Mouse (Mus musculus) embryonic facial prominence, embryonic 11.5 days (tissue): ENCODE measurements around the gene Casz1. TPM values are rescaled to one million over a fixed set of nuclear protein-coding genes. Genes with fewer than 3 reads are reported as not detected.
A peak's percentile ranks its signal among the peaks of the same experiment; 100 is the strongest.

ENCODE experiments used
- ATAC-seq: fragments of 200-750 bp; cut with Nextera tagmentation; replicated peaks from 2 replicates; pipeline ENCODE4 v1.8.0; 2017; ENCODE audit warnings: low read depth; ENCODE audit not compliant: insufficient number of reproducible peaks, low FRiP score, low TSS enrichment
- DNase-seq: peaks from one replicate; pipeline ENCODE4 v3.0.0-alpha.2; 2015; ENCODE audit warnings: low spot score
- H3K27ac ChIP-seq: fragments of 300-500 bp; sonication (generic); replicated peaks from 2 replicates; pipeline ENCODE4 v1.5.1; 2014; ENCODE audit warnings: mild to moderate bottlenecking, low read depth, low read length, control low read depth
- H3K27me3 ChIP-seq: fragments of 300-500 bp; sonication (generic); 2 replicates; pipeline ENCODE4 v1.6.1; 2014; ENCODE audit warnings: mild to moderate bottlenecking, low read length, moderate library complexity, mixed read lengths; ENCODE audit not compliant: control insufficient read depth, insufficient read depth
- H3K36me3 ChIP-seq: fragments of 300-500 bp; sonication (generic); replicated peaks from 2 replicates; pipeline ENCODE4 v1.6.1; 2014; ENCODE audit warnings: low read depth, mild to moderate bottlenecking, low read length, moderate library complexity, mixed read lengths; ENCODE audit not compliant: control insufficient read depth, insufficient read depth
- H3K4me1 ChIP-seq: fragments of 300-500 bp; sonication (generic); 2 replicates; pipeline ENCODE4 v1.6.1; 2014; ENCODE audit warnings: low read length, mixed read lengths; ENCODE audit not compliant: control insufficient read depth, insufficient read depth
- H3K4me2 ChIP-seq: fragments of 300-500 bp; sonication (generic); 2 replicates; pipeline ENCODE4 v1.6.1; 2014; ENCODE audit warnings: low read depth, mild to moderate bottlenecking, control low read depth, low read length, moderate library complexity
- H3K4me3 ChIP-seq: fragments of 300-500 bp; sonication (generic); 2 replicates; pipeline ENCODE4 v1.5.1; 2014; ENCODE audit warnings: low read depth, low read length, control low read depth
- H3K9ac ChIP-seq: fragments of 300-500 bp; sonication (generic); replicated peaks from 2 replicates; pipeline ENCODE4 v1.6.1; 2014; ENCODE audit warnings: mild to moderate bottlenecking, control low read depth, low read length
- H3K9me3 ChIP-seq: fragments of 300-500 bp; sonication (generic); replicated peaks from 2 replicates; pipeline ENCODE4 v1.6.1; 2016; ENCODE audit warnings: mild to moderate bottlenecking, low read length, inconsistent platforms, mixed read lengths; ENCODE audit not compliant: control insufficient read depth
- WGBS: fragments of 180-500 bp; shearing (Covaris S2); extraction: QIAGEN DNeasy Blood & Tissue Kit; methylation state at CpG from one replicate; pipeline ENCODE4 v1.1.7; 2014; 5-methylcytosine and 5-hydroxymethylcytosine counted together
- polyA plus RNA-seq: library from polyadenylated mRNA; unstranded; fragments of >200 nt; fragmentation: Nextera tagmentation; extraction: Ambion mirVana; gene quantifications from 2 replicates; pipeline ENCODE4 v1.2.1, GENCODE M21; 2014

Gene Casz1
- polyA plus RNA-seq, 1 experiment from 2014 or later = 1.1 TPM

DNA sequence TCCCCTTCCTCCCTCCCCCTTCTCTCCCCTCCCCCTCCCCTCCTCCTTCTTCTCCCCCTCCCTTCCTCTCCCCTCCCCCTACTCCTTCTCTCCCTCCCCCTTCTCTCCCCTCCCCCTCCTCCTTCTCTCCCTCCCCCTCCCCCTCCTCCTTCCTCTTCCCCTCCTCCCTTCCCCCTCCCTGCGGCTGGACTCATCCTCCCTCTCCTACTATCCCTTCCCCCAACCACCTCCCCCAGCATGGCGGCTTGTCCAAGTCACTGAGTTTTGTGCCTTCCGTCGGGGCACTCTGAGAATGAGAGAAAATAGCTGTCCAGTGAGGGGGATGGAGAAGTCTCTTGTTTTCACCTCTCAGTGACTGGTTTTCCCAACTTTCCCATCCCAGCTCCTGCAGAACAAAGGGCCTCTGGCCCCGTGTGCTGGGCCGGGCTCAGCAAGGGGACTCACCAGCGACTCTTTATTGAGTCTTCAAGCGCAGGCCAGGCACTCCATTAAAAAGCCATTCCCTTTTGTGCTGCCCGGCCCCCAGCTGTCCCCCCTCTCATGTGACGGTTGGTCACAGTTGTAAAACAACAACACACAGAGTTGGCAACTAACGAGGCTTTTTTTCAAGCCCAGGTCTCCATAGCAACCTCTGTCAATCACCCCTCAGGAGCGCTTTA lies 62.7 kb downstream of the Casz1 start:
- ATAC-seq (peak; percentile 54), DNase-seq (peak; percentile 56)
- no peak overlapping the region for H3K4me3 ChIP-seq
- peaks cover 3% of the 10 kb centered on the region; the same call in 1 of the 2 replicates for H3K4me1 ChIP-seq
- no peaks in the 10 kb centered on the region for H3K9me3 ChIP-seq
- H3K27ac ChIP-seq = 0 out of 2 replicates have a peak overlapping the region, but pooled peaks have one; percentile 2
- peaks cover 31% of the 10 kb centered on the region for H3K27me3 ChIP-seq
- H3K36me3 ChIP-seq = no peaks in the 10 kb centered on the region
- no peak overlapping the region for H3K4me2 ChIP-seq
- 6% methylated on average over 12 of the region's 12 CpGs for WGBS
- no peak overlapping the region for H3K9ac ChIP-seq

DNA sequence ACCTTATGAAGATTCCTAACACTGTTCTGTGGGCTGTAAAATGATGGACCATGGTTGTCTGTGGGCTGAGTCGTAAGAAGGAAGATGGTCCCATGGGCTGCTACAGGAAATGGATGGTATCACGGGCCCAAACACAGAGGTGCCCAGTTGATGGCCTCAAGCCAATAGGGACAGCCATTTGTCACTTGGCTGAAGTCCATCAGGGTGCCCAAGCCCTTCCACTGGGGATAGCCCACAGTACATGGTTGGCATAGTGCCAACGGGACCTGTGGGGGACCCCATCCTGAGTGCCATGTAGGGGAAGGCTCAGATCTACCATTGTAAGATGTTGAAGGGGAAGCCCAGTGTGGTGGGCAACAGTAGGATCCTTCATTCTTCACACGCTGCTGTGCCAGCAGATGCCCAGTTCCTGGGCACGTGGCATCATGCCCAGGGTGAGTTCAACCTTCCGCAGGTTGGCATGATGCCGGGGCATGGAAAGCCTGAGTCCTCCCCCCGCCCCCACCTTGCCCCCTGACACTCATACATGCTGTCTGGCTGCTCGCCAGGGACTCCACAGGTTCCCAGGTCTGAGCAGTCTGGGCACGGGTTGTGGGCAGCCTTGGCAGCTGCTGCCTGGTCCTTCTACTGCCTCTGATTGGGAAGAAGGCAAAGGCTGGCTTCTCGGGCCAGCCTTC lies 63.6 kb downstream of the Casz1 start:
- Histone ChIP-seq H3K4me3 (no peak overlapping the region), H3K4me2 (no peak overlapping the region), H3K27me3 (peaks cover 28% of the 10 kb centered on the region), H3K27ac (no peak overlapping the region), H3K9me3 (no peaks in the 10 kb centered on the region), H3K4me1 (peaks cover 7% of the 10 kb centered on the region), H3K36me3 (no peaks in the 10 kb centered on the region), H3K9ac (no peak overlapping the region)
- WGBS = 94% methylated on average over 11 of the region's 11 CpGs
- DNase-seq (no peak), ATAC-seq (0 out of 2 replicates have a peak, but pooled peaks have one; percentile 19)

DNA sequence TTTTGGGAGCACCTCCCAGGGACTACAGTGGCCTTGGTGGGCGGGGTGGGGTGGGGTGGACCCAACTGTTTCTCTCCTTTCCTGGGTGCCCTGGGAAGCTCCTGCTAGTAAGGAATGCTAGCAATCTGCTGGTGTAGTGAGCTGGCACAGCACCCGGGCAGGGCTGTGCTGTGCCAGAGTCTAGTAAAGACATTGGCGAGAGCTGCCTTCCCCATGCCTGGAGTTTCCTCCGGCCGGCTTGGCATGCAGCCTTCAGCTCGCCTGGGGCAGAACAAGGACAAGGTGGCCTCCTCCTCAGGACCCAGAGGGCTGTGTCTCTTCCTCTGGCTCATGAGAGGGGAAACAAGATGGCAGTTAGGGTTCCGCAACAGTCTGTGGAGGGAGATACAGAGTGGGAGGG lies 65.3 kb downstream of the Casz1 start:
- H3K27ac ChIP-seq = no peak overlapping the region
- H3K27me3 ChIP-seq = peaks cover 38% of the 10 kb centered on the region
- no peak overlapping the region for H3K9ac ChIP-seq
- no peak overlapping the region for H3K4me2 ChIP-seq
- H3K36me3 ChIP-seq = no peaks in the 10 kb centered on the region
- ATAC-seq (no peak), DNase-seq (no peak)
- H3K4me3 ChIP-seq = no peak overlapping the region
- H3K9me3 ChIP-seq = no peaks in the 10 kb centered on the region
- 84% methylated on average over 7 of the region's 7 CpGs for whole genome bisulfite sequencing
- peaks cover 7% of the 10 kb centered on the region for H3K4me1 ChIP-seq

GRCm38 (mm10) chr4:148870496-148870895 lies 66.3 kb downstream of the Casz1 start:
- peaks cover 7% of the 10 kb centered on the region for H3K4me1 ChIP-seq

GRCm38 (mm10) chr4:148871751-148872334 lies 67.6 kb downstream of the Casz1 start:
- 14% methylated on average over 10 of the region's 10 CpGs for WGBS
- peak; percentile 58; the same call in 1 of the 2 replicates for ATAC-seq
- DNase-seq = peak; percentile 97
- H3K27ac ChIP-seq = 0 out of 2 replicates have a peak overlapping the region, but pooled peaks have one; percentile 29
- no peaks in the 10 kb centered on the region for H3K9me3 ChIP-seq
- H3K4me2 ChIP-seq = peak overlapping the region; percentile 3; the same call in 1 of the 2 replicates
- no peak overlapping the region for H3K9ac ChIP-seq
- peaks cover 7% of the 10 kb centered on the region for H3K4me1 ChIP-seq
- H3K4me3 ChIP-seq = no peak overlapping the region
- H3K27me3 ChIP-seq = peaks cover 39% of the 10 kb centered on the region
- H3K36me3 ChIP-seq = no peaks in the 10 kb centered on the region

More at GRCm38 (mm10) chr4:148870496-148870895, 66.3 kb downstream of the Casz1 start:
- no peak overlapping the region for H3K27ac ChIP-seq
- WGBS = 89% methylated on average over 4 of the region's 4 CpGs
- no peaks in the 10 kb centered on the region for H3K36me3 ChIP-seq
- no peak overlapping the region for H3K4me3 ChIP-seq
- H3K27me3 ChIP-seq = peaks cover 42% of the 10 kb centered on the region
- H3K4me2 ChIP-seq = no peak overlapping the region
- no peak for ATAC-seq
- DNase-seq = no peak
- no peak overlapping the region for H3K9ac ChIP-seq
- no peaks in the 10 kb centered on the region for H3K9me3 ChIP-seq

DNA sequence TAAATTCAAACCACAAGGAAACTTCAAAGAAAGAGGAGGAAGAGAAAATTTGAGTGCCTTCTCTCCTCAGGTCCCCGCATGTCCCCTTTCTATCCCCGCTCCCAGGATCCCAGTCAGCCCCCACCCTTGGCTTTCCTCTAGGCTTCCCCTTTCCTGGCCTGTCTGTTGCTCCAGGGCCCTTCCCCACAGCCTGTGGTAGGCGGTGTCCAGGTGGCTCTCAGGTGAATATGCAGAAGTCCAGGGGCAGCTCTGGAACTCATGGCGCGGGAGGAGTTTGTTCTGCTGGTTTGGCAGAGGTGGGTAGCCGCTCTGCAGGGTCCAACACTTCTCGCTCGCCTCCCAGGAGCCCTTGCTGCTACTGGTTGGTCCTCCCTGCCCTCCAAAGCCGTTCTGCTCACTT lies 68.1 kb downstream of the Casz1 start:
- DNase-seq (no peak), ATAC-seq (0 out of 2 replicates have a peak, but pooled peaks have one; percentile 35)
- Histone ChIP-seq H3K36me3 (no peaks in the 10 kb centered on the region), H3K4me3 (no peak overlapping the region), H3K9me3 (no peaks in the 10 kb centered on the region), H3K4me1 (peaks cover 7% of the 10 kb centered on the region), H3K27ac (no peak overlapping the region), H3K27me3 (peaks cover 44% of the 10 kb centered on the region), H3K4me2 (no peak overlapping the region), H3K9ac (no peak overlapping the region)
- whole genome bisulfite sequencing = 37% methylated on average over 9 of the region's 9 CpGs

DNA sequence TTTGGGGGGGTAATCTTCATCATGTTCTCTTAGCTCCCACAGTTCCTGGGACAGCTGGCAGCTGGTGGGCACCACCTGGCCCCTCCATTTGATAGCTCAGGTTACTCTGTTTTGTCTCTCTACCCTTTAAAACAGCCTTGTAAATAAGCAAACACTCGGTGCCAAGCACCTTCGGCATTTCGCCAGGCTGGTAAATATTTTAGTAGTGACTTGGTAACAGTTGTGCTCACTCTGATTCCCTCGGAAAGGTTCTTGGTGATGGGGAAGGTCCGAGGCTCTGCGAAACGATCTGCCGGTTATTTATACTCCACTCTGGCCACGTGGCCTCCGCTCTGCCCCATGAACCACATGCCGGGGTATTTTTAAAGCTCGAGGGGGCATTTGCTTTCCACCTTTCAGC lies 68.6 kb downstream of the Casz1 start:
- H3K4me1 ChIP-seq = peaks cover 7% of the 10 kb centered on the region
- no peak overlapping the region for H3K9ac ChIP-seq
- no peak overlapping the region for H3K4me2 ChIP-seq
- 60% methylated on average over 12 of the region's 12 CpGs for WGBS
- no peak overlapping the region for H3K27ac ChIP-seq
- no peak overlapping the region for H3K4me3 ChIP-seq
- no peaks in the 10 kb centered on the region for H3K9me3 ChIP-seq
- DNase-seq (no peak), ATAC-seq (no peak)
- peaks cover 44% of the 10 kb centered on the region for H3K27me3 ChIP-seq
- no peaks in the 10 kb centered on the region for H3K36me3 ChIP-seq

DNA sequence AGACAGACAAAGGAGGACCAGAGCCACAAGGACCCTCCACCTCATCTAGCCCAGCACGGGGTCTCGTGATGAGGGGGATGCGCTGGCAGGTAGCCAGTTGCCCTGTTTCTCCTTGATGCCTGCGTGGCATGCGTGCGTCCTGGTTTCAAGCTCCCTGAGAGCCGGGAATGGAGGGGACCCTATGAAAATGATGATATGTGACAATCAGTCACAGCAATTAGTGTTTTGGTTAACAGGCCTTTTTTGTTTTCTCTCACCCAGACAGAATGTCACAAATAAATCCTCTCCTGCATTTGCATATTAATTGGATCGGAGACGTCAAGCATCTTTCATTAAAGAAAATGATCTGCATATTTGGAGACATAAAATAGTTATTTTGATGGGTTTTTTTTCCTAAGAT lies 71.9 kb downstream of the Casz1 start:
- Histone ChIP-seq H3K4me3 (no peak overlapping the region), H3K4me1 (peaks cover 7% of the 10 kb centered on the region), H3K36me3 (no peaks in the 10 kb centered on the region), H3K9me3 (no peaks in the 10 kb centered on the region), H3K27me3 (peaks cover 45% of the 10 kb centered on the region), H3K9ac (no peak overlapping the region), H3K4me2 (no peak overlapping the region), H3K27ac (no peak overlapping the region)
- 80% methylated on average over 9 of the region's 9 CpGs for WGBS
- no peak for ATAC-seq
- DNase-seq = no peak
